ENCODE assay signal across 23 mouse cellular contexts in genomic region chr4:138417882-138418281, GRCm38 (mm10). TPM values are rescaled to one million over a fixed set of nuclear protein-coding genes. Genes with fewer than 3 reads are reported as not detected.
"Had no signal": no experiment of that assay in that cellular context is flagged by ENCODE, and none has a peak within 500 bp of the region (broad histone marks: within the 10 kb centered on the region; RNA-seq: fewer than 3 reads in every experiment).

No protein-coding gene starts in this region.

- H3K4me2 ChIP-seq: limb, embryonic 12.5 days; limb, embryonic 15.5 days; liver, embryonic 11.5 days; lung, embryonic 14.5 days; neural tube, embryonic 12.5 days; neural tube, embryonic 15.5 days had no signal

- H3K27ac ChIP-seq: kidney, postnatal 0 days; limb, embryonic 12.5 days; limb, embryonic 15.5 days; liver, embryonic 14.5 days; macrophage; neural tube, embryonic 12.5 days; neural tube, embryonic 15.5 days had no signal

- H3K36me3 ChIP-seq: limb, embryonic 12.5 days; limb, embryonic 15.5 days; neural tube, embryonic 12.5 days; neural tube, embryonic 15.5 days had no signal

- H3K9ac ChIP-seq: limb, embryonic 12.5 days; limb, embryonic 15.5 days; liver, embryonic 14.5 days; liver, postnatal 0 days; lung, embryonic 14.5 days; neural tube, embryonic 12.5 days; neural tube, embryonic 15.5 days had no signal

- ATAC-seq: liver, postnatal 0 days; lung, postnatal 0 days had no signal

- DNase-seq: kidney, adult 2 months; kidney, postnatal 25 days; left cerebral cortex, postnatal 4 days; liver, postnatal 0 days; lung, embryonic 14.5 days; thymus, adult 18-20 months; thymus, postnatal 36 days had no signal

- H3K4me1 ChIP-seq: limb, embryonic 12.5 days; limb, embryonic 15.5 days had no signal

- H3K4me3 ChIP-seq: limb, embryonic 12.5 days; limb, embryonic 15.5 days; neural tube, embryonic 12.5 days; neural tube, embryonic 15.5 days had no signal

- H3K9me3 ChIP-seq: limb, embryonic 12.5 days; limb, embryonic 15.5 days; neural tube, embryonic 12.5 days; neural tube, embryonic 15.5 days had no signal

RNA-seq across cellular contexts. Expression of gene Fam43b, which starts 21.6 kb away (rescaled TPM):
- total RNA-seq: megakaryocyte, adult 5-6 weeks had no signal
- polyA plus RNA-seq: kidney, adult 2 months; kidney, embryonic 14.5 days; large intestine, adult 2 months; limb, embryonic 12.5 days; liver, embryonic 14.5 days; liver, postnatal 0 days; lung, embryonic 14.5 days; lung, postnatal 0 days; macrophage; small intestine, adult 2 months; stomach, embryonic 16.5 days; testis, adult 2 months; urinary bladder, adult 2 months had no signal

RNA-seq across cellular contexts. Expression of gene Camk2n1, which starts 36.2 kb away (rescaled TPM):
- polyA plus RNA-seq: macrophage had no signal

RNA-seq across cellular contexts. Expression of gene Cda, which starts 50.1 kb away (rescaled TPM):
- total RNA-seq: megakaryocyte, adult 5-6 weeks had no signal
- polyA plus RNA-seq: macrophage had no signal
